Mouse (Mus musculus) C2C12 (cell line): ENCODE data around the gene Dscam. TPM values are rescaled to one million over a fixed set of nuclear protein-coding genes. Genes with fewer than 3 reads are reported as not detected.

Experiments
- H3K27me3 ChIP-seq: one replicate; pipeline ENCODE4 v1.6.1; 2011; ENCODE audit not compliant: control insufficient read depth, insufficient read depth, insufficient read length
- H3K36me3 ChIP-seq: one replicate; pipeline ENCODE4 v1.6.1; 2011; ENCODE audit not compliant: control insufficient read depth, insufficient read depth
- H3K4me3 ChIP-seq: one replicate; pipeline ENCODE4 v1.5.1; 2011; ENCODE audit warnings: mild to moderate bottlenecking, control low read depth; ENCODE audit not compliant: poor library complexity, insufficient read depth, severe bottlenecking
- H3K79me2 ChIP-seq: one replicate; pipeline ENCODE4 v1.6.1; 2011; ENCODE audit not compliant: control insufficient read depth, insufficient read depth
- H3K79me3 ChIP-seq: one replicate; pipeline ENCODE4 v1.6.1; 2011; ENCODE audit warnings: low read depth, control low read depth
- H3ac ChIP-seq: one replicate; pipeline ENCODE3; 2011; ENCODE audit warnings: low read depth; ENCODE audit not compliant: control insufficient read depth, insufficient read length
- CEBPB ChIP-seq: IDR thresholded peaks from one replicate; pipeline ENCODE4 v1.6.1; 2011; ENCODE audit warnings: low read depth, mild to moderate bottlenecking, control low read depth, moderate library complexity
- CTCF ChIP-seq: IDR thresholded peaks from one replicate; pipeline ENCODE4 v1.5.1; 2011; ENCODE audit not compliant: control insufficient read depth, insufficient read depth, insufficient read length
- FOSL1 ChIP-seq: IDR thresholded peaks from one replicate; pipeline ENCODE4 v1.8.0; 2011; ENCODE audit warnings: mild to moderate bottlenecking, low read length; ENCODE audit not compliant: poor library complexity, insufficient read depth, severe bottlenecking
- MAX ChIP-seq: IDR thresholded peaks from one replicate; pipeline ENCODE4 v1.6.1; 2011; ENCODE audit warnings: mild to moderate bottlenecking, control low read depth
- MYOD1 ChIP-seq: IDR thresholded peaks from one replicate; pipeline ENCODE4 v1.6.1; 2011; ENCODE audit warnings: low read depth; ENCODE audit not compliant: control insufficient read depth, insufficient read length
- MYOG ChIP-seq: IDR thresholded peaks from one replicate; pipeline ENCODE4 v1.6.1; 2011; ENCODE audit not compliant: control insufficient read depth, insufficient read length; ENCODE audit errors: extremely low read depth
- USF1 ChIP-seq: IDR thresholded peaks from one replicate; pipeline ENCODE4 v1.6.1; 2011; ENCODE audit warnings: low read depth, mild to moderate bottlenecking, control low read depth, moderate library complexity
- polyA plus RNA-seq: library from polyadenylated mRNA; unstranded; fragments of >200 nt; fragmentation: generic; extraction: Trizol; gene quantifications from one replicate; pipeline ENCODE4 v1.2.1, GENCODE M21; 2012; ENCODE audit warnings: missing spikeins

The Dscam gene
- polyA plus RNA-seq, 1 experiment: not detected

GRCm38 (mm10) chr16:96848916-96849315, 321.6 kb downstream of the Dscam start:
- no peaks in the 10 kb centered on the region for H3K79me2 ChIP-seq
- no peaks in the 10 kb centered on the region for H3K27me3 ChIP-seq

GRCm38 (mm10) chr16:96846585-96846984, 324.0 kb downstream of the Dscam start:
- no peak overlapping the region for H3ac ChIP-seq
- H3K79me2 ChIP-seq: no peaks in the 10 kb centered on the region
- H3K36me3 ChIP-seq: no peaks in the 10 kb centered on the region
- no peak for TF ChIP-seq FOSL1
- no peak for TF ChIP-seq CEBPB
- no peak for TF ChIP-seq MYOD1
- TF ChIP-seq CTCF: no peak
- TF ChIP-seq MAX: no peak
- TF ChIP-seq USF1: no peak
- no peak for TF ChIP-seq MYOG
- no peaks in the 10 kb centered on the region for H3K27me3 ChIP-seq
- no peaks in the 10 kb centered on the region for H3K79me3 ChIP-seq
- H3K4me3 ChIP-seq: no peak overlapping the region

More at GRCm38 (mm10) chr16:96848916-96849315, 321.6 kb downstream of the Dscam start:
- TF ChIP-seq USF1 (no peak), CEBPB (no peak), MYOD1 (no peak), CTCF (no peak), MYOG (no peak), FOSL1 (no peak)
- H3K36me3 ChIP-seq: no peaks in the 10 kb centered on the region
- H3ac ChIP-seq: no peak overlapping the region
- H3K79me3 ChIP-seq: no peaks in the 10 kb centered on the region
- H3K4me3 ChIP-seq: no peak overlapping the region

GRCm38 (mm10) chr16:96846113-96846512, 324.4 kb downstream of the Dscam start:
- Histone ChIP-seq H3K27me3 (no peaks in the 10 kb centered on the region), H3K79me2 (no peaks in the 10 kb centered on the region), H3K79me3 (no peaks in the 10 kb centered on the region), H3K4me3 (no peak overlapping the region), H3ac (no peak overlapping the region), H3K36me3 (no peaks in the 10 kb centered on the region)
- no peak for TF ChIP-seq MYOD1
- no peak for TF ChIP-seq USF1

DNA sequence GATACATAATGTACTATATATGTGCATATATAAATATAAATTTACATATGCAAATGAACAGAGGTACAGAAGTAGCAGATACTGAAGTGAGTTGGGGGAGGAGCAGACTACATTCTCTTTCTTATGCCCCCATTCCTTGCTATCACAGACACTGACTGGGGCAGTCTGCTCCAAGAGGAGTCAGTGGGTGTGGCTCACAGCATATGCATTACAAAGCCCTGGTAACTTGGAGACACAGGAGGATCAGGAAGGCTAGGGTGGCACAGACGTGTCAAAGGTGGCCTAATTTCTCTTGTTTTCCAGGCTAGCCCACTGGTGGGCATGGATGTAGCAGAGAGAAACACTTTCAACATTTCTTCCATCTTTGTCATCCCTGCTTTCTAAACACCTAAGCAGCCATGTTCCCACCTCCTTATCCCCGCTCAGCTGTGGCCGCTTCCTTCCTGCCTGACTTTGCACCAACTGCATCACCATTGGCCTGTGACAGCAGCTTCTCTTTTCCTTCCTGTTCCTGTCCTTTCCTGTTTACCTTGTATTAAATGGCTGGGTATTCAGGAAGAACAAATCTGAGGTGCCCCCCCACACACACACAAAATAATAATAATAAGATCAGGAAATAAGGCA, 325.0 kb downstream of the Dscam start:
- no peak overlapping the region for H3ac ChIP-seq
- H3K79me3 ChIP-seq: no peaks in the 10 kb centered on the region
- no peak overlapping the region for H3K4me3 ChIP-seq
- H3K36me3 ChIP-seq: no peaks in the 10 kb centered on the region
- H3K27me3 ChIP-seq: no peaks in the 10 kb centered on the region
- H3K79me2 ChIP-seq: no peaks in the 10 kb centered on the region
- TF ChIP-seq CTCF: no peak
- TF ChIP-seq MYOG: no peak
- no peak for TF ChIP-seq USF1
- no peak for TF ChIP-seq FOSL1
- TF ChIP-seq MYOD1: no peak
- no peak for TF ChIP-seq CEBPB
- no peak for TF ChIP-seq MAX

DNA sequence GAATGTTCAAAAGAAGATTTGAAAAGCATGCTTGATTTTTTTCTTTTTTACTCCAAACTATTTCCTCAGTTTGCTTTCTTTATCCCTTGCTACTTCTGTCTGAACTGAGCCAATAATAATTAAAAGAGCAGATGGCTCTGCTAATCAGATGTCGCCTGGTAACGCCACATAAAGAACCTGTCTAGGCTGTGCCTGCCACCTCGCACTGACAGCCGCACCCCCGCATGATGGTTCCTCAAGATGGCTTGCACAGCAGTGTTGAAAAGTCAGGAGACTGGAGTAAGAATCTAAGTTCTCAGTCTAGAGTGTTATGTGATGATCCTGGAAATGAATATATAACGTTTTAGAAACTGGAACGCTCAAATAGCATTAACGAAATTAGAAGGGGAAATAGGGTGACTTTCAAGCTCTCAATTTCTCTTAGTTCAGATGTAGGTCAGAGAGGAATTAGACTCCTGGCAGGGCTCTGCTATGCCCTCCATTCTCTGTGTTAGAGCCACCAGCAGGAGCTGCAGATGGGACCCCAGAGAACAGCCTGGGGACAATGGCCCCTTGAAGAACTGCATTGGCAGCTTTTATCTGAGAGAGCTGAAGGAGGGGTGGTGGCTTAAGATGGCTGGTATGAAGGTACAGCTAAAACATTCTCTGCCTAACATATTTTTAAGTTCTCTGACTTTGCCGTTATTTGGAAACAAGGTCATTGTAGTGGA, 326.7 kb downstream of the Dscam start:
- no peaks in the 10 kb centered on the region for H3K36me3 ChIP-seq
- H3K79me3 ChIP-seq: no peaks in the 10 kb centered on the region
- H3K4me3 ChIP-seq: no peak overlapping the region
- no peak overlapping the region for H3ac ChIP-seq
- no peaks in the 10 kb centered on the region for H3K27me3 ChIP-seq
- no peaks in the 10 kb centered on the region for H3K79me2 ChIP-seq
- no peak for TF ChIP-seq MYOD1
- no peak for TF ChIP-seq USF1
- no peak for TF ChIP-seq CTCF
- TF ChIP-seq FOSL1: no peak
- no peak for TF ChIP-seq MAX
- TF ChIP-seq CEBPB: no peak

GRCm38 (mm10) chr16:96842829-96843360, 327.7 kb downstream of the Dscam start:
- H3K36me3 ChIP-seq: no peaks in the 10 kb centered on the region
- H3ac ChIP-seq: no peak overlapping the region
- H3K27me3 ChIP-seq: no peaks in the 10 kb centered on the region
- TF ChIP-seq MAX (no peak), CEBPB (no peak), USF1 (no peak), MYOD1 (no peak), CTCF (no peak), MYOG (no peak), FOSL1 (no peak)
- no peaks in the 10 kb centered on the region for H3K79me2 ChIP-seq
- H3K4me3 ChIP-seq: no peak overlapping the region
- no peaks in the 10 kb centered on the region for H3K79me3 ChIP-seq
